Mouse (Mus musculus) bone marrow macrophage, adult 2 months (primary cell): ENCODE data around the gene Plekha7.

Experiments
- CTCF ChIP-seq: IDR thresholded peaks from 2 replicates; pipeline ENCODE4 v1.5.1; 2012; ENCODE audit warnings: low read depth, mild to moderate bottlenecking, low read length, moderate library complexity
- POLR2A ChIP-seq: IDR thresholded peaks from 2 replicates; pipeline ENCODE4 v1.6.1; 2012; ENCODE audit warnings: mild to moderate bottlenecking, low read depth, low read length, borderline replicate concordance

GRCm38 (mm10) chr7:116120737-116121136 lies 187.4 kb downstream of the Plekha7 start:
- no peak for TF ChIP-seq POLR2A
- no peak for TF ChIP-seq CTCF
